Mouse (Mus musculus): ENCODE results near the gene Sart3.
"Not testable (repeated sequence)": the region's sequence is repeated elsewhere in the genome, so short reads cannot be mapped to it uniquely, and the experiment has no call there.

The Sart3 gene

DNA sequence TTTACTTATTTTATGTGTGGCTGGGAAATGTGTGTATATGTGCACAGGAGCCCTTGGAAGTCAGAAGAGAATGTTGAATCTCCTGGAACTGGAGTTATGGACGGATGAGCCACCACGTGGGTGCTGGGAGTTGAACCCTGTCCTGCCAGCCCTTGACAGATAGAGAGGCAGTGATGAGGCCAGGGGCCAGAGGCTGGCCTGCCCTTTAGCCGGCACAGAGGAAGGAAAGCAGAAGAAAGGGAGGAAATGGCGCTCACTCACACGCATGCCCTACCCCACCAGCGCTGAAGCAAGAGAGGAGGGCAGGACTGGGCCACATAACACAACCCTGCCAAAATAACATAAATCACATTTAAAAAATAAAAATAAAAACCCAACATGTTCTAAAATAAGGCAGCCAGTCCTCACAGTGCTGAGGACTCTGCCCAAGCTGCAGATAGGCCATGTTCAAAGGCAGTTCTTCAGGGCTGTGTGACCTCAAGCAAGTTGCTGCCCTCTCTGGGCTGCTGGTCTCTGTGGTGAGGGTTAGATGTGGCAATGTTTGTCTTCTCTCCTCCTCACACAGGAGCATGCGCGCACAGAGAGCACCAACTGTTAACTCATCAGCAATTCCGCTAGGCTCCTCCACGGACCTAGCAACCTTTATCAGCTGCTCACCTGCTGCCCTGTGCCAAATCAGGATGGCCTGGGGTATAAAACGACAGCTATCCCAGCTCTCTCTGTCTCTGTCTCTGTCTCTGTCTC, 18.3 kb upstream of the Sart3 start:
- DNase-seq (ENCODE audit: low spot score), result no peak

DNA sequence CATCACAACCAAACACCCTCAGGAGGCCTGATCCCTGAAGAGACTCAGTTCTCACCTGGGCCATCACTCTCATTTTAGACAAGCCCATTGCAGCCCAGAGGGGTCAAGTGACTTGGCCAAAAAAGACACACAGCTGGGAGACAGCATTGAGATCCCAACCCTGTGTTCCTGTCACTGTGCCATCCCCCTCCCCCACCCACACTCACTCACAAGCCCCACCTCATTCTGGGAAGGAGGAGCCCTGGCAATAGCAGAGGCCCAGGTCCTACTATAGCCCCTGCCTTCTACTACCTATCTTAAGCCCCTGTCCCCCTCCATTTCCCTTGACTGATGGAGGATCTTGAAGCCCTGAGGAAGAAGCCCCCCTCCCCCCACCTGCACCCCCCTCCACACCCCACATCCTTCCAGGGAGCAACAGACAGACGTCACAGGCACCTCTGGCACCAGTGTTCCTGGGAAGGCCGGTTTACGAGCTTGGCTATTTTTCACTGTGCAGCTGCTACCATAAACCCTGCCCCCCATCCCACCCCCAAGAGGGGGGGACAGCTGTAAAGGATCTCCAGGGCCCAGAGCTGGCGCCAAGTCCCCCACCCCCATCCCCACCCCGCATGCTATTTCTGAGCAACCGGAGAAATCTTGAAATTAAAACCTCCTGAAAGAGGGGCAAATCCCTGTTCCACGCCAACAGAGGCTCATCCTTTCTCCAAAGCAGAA, 16.9 kb upstream of the Sart3 start:
- DNase-seq (ENCODE audit: low spot score), result peak; percentile 59

DNA sequence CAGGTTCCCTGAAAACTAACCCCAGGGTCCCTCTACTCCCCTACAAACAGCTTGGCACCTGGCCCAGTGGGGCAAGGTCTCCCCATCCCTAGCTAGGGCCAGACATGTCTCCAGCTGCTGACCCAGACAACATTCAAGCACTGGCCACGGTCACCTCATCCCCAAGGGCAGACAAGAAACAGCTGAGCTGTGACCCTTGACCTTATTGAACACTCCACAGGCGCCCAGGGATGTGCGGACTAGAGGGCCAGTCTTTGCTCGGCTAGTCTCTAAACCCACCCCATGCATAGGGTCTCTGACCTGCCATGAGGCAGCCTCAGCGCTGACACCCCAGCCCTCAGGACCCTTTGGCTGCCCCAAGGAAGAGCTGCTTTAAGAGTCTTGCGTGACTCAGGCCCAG, 16.3 kb upstream of the Sart3 start:
- DNase-seq (ENCODE audit: low spot score), result no peak

DNA sequence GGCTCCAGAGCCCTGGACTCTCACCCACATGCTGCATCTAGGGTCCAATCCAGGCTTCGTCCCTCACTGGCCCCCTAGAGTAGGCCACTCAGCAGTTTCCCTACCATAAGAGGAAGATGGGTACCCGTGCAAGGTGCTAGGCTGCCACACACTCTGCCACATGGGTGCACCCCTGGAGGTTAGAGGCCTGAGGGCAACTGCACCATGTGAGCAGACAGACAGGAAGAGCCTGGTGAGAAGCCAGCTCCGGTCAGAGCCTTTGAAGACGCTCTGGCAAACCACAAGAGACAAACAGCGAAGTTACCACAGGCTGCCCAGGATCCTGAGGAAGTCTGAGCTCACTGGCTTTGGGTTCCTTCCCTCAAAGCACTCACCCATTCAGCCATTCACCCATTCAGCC, 14.7 kb upstream of the Sart3 start:
- DNase-seq (ENCODE audit: low spot score), result no peak

DNA sequence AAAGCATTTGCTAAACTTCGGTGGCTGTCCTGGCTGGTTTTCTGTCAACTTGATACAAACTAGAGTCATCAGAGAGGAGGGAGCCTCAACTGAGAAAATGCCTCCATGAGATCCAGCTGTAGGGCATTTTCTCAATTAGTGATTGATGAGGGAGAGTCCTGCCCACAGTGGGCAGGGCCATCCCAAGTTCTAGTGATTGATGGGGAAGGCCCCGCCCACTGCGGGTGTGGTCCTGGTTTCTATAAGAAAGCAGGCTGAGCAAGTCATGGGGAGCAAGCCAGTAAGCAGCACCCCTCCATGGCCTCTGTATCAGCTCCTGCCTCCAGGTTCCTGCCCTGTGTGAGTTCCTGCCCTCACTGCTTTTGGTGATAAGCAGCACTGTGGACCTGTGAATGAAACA, 11.8 kb upstream of the Sart3 start:
- DNase-seq (ENCODE audit: low spot score), result peak; percentile 71

DNA sequence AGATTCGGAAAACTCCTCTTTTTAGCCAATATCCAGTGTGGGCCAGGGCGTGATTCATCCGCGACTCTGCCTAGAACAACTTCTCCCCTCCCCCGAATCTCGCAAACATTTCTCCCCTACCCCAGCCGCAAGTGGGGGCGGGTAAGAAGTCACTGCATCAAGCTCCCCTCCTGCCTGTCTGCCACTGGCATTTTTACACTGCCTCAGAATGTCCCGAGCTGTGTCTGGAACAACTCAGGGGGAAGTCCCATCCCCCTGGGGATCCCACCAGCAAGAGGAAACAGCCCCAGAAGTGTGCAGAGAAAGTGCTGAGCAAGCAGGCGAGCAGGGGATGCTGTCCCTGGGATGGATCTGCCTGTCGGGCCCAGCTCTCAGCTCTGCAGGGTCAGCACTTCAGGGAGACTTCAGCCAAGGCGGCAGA, 11.3 kb upstream of the Sart3 start:
- DNase-seq (ENCODE audit: low spot score), result peak; percentile 56

DNA sequence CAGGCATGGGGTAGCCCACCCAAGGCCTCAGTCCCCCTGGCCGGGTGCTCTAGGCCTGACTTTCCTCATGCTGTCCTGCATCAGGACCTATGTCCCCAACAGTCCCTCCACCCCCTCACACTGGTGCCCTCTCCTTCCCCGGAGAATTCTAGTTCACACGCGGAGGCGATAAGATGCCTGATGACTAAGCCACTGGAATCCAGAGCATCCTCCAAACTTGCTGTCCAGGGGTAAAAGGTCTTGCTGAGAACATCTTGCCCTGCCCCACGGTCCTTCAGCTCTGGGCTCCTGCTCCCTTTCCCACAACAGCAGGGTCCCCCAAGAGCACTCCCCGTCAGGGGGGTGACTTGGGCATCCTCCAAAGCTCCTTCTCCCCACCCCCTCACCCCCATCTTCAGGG, 10.3 kb upstream of the Sart3 start:
- no peak for DNase-seq (ENCODE audit: low spot score)

DNA sequence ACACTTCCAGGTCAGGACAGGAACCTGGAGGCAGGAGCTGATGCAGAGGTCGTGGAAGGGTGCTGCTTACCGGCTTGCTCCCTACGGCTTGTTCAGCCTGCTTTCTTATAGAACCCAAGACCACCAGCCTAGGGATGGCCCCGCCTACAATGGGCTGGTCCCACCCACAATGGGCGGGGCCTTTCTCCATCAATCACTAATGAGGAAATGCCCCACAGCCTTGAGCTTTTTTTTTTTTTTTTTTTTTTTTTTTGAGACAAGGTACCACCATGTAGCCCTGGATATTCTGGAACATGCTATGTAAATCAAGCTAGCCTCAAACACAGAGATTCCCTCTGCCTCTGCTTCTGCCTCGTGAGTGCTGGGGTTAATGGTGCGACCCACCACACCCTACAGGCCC, 9.6 kb upstream of the Sart3 start:
- no peak for DNase-seq (ENCODE audit: low spot score)

DNA sequence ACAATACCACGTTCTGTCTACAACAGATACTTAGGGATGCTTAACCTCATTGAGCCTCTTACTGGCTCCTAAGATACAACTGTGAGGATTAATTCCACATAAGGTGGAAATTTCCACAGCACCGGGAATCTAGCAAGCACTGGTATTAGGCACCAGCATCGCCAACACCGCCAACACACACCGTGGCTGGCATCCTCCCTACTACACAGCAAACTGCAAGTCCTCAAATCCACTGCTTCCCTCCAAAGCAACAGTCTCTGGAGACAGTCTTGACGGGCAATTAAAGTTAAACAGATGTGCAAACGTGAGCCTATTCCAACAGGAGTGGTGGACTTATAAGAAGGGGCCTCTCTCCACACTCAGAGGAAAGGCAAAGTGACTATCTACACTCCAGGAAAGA, 8.9 kb upstream of the Sart3 start:
- DNase-seq (ENCODE audit: low spot score), result no peak

DNA sequence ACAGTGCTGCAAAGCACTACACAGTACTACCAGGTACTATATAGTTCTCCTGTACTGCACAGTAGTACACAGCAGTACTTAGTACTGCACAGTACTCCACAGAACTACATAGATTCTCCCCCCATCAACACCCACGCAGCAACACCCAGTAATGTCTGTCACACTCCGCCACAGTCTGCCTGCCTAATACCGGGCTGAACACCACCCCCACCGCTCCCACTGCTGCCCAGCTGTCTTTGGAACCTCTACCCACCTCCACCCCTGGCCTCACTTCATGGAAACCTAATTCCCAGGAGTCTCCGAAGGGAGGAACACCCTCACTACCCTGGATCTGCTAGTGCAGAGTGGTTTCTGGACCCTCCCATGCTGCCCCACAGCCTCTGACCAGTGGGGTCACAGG, 8.5 kb upstream of the Sart3 start:
- DNase-seq (ENCODE audit: low spot score), result no peak

DNA sequence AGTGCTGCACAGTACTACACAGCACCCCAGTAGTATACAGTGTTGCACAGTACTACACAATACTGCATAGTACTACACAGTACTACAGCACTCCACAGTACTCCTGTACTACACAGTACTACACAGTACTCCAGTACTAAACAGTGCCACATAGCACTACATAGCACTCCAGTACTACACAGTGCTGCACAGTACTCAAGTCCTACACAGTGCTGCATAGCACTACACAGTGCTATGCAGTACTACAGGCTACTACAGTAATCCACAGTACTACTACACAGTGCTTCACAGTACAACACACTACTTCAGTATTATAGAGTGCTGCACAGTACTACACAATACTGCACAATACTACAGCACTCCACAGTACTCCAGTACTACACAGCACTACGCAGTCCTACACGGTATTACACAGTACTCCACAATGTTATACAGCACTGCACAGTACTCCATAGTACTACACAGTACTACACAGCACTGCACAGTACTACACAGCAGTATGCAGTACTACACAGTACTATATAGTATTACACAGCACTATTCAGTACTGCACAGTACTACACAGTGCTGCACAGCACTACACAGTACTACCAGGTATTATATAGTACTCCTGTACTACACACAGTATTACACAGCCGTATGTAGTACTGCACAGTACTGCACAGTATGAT, 7.9 kb upstream of the Sart3 start:
- no peak for DNase-seq (ENCODE audit: low spot score)

DNA sequence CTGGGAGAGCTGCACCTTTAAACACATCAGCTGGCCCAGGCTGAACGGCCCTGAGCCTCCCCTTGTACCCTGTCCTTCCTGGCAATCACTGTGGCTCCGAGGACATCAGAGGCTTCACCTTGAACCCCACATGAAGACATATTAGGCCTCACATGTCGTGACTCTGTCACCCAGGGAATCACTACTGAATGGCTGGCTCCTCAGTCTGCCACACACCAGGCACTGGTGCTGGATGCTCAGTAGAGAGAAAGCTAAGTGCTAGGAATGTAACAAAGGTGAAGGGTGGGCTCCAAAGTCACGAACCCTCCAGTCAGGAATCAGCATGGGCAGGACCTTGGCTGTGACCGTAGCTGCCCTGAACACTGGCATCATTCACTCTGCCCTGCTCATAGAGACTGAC, 7.3 kb upstream of the Sart3 start:
- no peak for DNase-seq (ENCODE audit: low spot score)

DNA sequence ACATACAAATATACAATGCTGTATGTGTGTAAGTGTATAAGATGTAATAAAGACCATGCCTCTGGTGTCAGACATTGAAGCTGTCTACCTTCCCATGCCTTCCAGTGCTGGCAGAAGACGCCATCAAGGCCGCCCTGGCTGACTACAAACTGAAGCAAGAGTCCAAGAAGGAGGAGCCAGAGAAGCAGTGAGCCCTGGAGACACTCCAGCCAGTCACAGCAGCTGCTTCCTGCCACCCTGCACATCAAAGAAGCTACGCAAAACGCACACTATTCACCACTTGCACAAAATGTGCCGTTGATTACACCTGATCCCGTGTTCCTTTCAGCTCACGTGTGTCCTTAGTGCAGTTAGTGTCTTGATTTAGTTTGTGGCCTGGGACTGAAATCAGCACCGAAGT, 5.4 kb upstream of the Sart3 start:
- DNase-seq (ENCODE audit: low spot score), result not testable (repeated sequence)

DNA sequence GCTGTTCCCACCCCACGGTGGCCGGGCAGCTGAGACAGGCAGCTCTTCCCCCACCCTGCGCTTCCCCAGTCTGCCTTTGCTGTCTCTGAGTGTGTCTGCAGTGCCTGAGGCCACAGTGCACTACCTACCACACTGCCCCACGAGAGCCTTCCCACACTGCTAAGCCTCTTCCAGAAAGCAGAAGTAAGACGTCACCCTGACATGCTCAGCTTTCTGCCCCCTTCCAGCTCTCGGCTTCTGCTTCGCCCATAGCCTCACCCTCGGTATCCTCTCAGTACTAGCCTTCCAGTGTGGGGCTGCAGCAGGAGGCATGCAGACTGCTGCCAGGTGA, 4.6 kb upstream of the Sart3 start:
- no peak for DNase-seq (ENCODE audit: low spot score)

DNA sequence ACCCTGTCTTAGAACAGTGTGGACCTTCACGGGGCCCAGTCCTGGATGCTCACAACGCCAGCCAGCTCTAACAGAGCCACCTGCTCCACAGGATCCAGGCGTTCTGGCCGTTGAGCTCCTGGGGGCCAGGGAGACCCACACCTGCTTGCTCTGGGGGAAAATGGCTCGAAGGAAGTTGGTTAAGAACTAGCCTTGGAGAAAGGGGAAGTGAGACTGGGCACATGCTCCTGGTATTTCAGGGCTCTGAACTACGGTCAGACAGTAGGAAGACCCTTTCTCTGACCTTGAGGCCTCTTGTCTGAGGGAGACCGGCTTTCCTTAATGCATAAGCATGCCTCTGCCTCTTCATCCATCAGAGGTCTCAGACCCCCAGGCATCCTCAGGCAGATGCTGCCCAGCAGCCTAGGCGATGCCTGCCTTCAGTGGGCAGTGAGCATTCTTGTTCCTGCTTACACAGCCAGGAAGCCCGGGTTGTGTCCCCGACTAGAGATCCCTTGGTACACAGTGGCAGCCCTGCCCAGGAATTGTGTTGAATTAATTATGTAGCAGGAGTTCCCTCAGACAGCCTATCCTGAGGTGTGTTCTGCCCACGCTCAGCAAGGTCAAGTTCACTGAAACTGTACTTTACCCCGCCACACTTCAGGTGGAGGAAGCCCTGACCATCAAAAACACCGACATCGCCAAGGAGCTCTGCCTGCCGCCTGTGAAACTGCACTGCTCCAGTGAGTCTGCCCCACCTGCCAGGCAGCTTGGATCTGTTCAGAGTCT, 4.0 kb upstream of the Sart3 start:
- no peak for DNase-seq (ENCODE audit: low spot score)

DNA sequence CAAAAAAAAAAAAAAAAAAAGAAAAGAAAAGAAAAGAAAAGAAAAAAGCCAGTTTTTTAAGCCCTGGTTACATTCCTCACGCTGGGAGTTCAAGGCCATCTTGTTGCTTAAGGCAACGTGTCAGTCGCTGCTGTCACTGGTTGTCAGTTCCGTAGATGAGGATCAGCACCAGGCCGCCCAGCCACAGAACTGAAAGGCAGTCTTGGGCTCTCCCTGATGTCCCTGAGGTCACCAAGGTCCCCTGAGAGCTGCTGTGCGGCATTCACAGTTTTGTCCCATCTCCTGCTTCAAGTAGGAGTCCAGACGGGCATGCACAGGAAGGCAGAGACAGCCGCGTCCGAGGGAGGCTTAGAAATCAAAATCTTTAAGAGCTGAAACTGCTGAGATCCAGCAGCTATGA, 3.3 kb upstream of the Sart3 start:
- no peak for DNase-seq (ENCODE audit: low spot score)

DNA sequence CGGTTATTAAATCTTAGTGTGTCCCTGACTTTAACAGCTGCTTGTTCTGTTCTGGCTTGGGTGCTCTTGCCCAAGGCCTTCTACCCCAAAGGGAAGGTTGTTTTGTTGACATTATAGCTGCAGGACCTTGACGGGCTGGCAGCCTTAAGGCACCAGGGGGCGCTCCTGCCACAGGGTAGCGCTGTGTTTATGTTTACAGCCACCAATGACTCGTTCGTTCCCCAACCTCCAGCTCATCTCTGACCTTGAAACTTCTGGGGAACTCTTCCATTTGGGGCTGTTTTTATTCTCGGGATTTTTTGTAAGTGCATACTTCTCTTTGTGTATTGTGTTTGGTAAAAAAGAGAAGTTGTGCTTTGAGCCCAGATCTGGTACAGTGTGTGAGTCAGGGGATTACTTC, 1.4 kb upstream of the Sart3 start:
- peak; percentile 95 for DNase-seq (ENCODE audit: low spot score)

DNA sequence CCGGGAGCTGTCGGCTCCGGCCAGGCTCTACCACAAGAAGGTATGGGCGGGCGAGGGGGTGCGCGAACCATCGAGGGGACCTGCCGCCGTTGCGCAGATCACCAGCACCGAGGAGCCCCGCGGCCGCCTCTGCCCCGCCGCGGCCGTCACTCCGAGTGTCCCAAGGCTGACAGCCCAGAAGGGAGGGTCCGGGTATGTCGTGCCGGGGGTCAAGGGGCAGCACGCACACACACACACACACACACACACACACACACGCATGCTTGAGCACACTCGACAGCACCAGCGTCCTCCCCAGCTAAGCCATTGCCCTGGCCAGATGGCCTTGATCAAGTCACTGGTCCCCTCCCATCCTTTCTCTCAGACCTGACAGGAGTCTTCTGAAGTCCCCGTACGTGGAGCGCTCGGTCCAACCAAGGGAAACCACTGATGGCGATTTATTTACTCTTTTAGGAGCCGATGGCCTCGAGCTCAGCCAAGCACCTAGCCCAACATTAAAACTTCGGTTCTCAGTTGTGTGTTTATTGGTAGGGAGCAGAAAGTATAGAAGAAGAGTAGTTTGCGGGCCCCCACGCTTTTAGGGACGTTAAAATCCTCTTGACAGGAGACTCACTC, 702 bp upstream of the Sart3 start:
- no peak for DNase-seq (ENCODE audit: low spot score)

DNA sequence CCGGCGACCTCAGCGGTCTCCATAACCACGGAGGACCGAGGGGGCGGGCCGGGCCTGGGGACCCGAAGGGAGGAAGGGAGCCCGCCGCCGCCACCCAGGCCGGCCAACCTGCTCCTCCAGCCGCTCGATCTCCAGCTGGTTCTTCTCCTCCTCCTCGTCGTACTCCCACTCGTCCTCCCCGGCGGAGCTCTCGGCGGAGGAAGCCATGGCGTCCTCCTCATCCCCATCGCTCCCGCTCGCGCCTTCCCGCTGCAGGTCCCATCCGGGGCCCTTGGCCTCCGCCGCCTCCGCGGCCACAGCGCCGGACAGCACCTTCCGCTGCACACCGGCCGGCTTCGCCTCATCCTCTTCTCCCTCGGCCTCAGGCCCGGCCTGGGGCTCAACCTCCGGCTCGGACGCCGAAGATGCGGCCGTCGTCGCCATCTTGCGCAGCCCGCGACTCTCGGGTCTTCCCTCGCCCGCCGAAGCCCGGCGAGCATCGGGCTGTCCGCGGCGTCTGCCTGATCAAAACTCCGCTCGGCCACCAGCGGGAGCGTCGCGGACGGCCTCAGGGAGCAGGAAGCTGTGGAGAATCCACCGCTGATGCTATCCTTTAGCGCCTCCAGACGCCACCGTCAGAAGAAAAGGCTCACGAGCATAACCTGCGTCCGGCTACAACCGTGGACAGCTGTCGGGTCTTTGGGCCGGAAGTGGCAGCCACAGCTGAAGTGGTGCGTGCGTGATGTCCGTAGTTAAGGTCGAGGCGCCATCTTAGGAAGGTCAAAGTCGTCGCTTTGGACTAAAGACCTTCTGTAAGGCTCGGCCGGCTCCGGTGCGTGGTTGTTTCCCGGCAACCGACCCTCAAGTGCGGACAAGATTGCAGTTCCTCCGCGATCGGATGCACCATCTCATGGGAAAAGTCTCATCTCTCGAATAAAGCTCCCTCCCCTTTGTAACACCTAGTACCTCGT, 822 bp downstream of the Sart3 start:
- DNase-seq (ENCODE audit: low spot score), result peak; percentile 86

DNA sequence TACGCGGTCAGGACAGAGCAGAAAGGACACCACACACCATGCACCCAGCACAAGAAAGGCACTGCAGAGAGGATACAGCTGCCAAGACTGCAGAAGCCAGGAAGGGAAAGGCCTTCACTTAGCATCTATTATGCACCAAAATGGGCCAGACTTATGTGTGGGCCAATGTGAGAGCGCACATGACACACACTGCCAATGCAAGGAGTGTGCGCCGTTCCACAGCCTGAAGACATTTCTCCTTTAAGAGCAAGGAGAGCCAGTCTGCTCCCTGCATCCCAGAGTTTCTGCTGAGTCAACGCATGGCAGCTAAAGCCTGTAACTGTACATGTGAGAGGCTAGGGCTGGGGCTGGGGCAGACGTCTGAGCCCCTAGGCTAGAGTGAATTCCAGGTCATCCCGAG, 3.5 kb downstream of the Sart3 start:
- DNase-seq (ENCODE audit: low spot score), result no peak

All from testis, postnatal 10 days (tissue).